Mouse (Mus musculus) liver, embryonic 16.5 days (tissue): ENCODE measurements at regions not wholly inside any gene's neighbourhood (a gene's known extent, or its start where the extent isn't known, plus 50 kb on each side); places are given as distances from the start of the nearest gene placed in this dataset.
"Not testable (repeated sequence)": the region's sequence is repeated elsewhere in the genome, so short reads cannot be mapped to it uniquely, and the experiment has no call there.

Source experiments
- ATAC-seq: fragments of 200-750 bp; cut with Nextera tagmentation; 2 replicates; pipeline ENCODE4 v1.8.0; 2017; ENCODE audit warnings: low read depth, mild to moderate bottlenecking, moderate number of reproducible peaks, moderate library complexity
- H3K27ac ChIP-seq: fragments of 300-500 bp; sonication (generic); 2 replicates; pipeline ENCODE4 v1.5.1; 2014; ENCODE audit warnings: mild to moderate bottlenecking, low read length
- H3K27me3 ChIP-seq: fragments of 300-500 bp; sonication (generic); 2 replicates; pipeline ENCODE4 v1.6.1; 2014; ENCODE audit warnings: low read depth, low read length, mixed read lengths; ENCODE audit not compliant: control insufficient read depth, insufficient read depth
- H3K36me3 ChIP-seq: fragments of 300-500 bp; sonication (generic); 2 replicates; pipeline ENCODE4 v1.6.1; 2014; ENCODE audit warnings: mild to moderate bottlenecking; ENCODE audit not compliant: control insufficient read depth, insufficient read depth
- H3K4me1 ChIP-seq: fragments of 300-500 bp; sonication (generic); 2 replicates; pipeline ENCODE4 v1.6.1; 2014; ENCODE audit warnings: low read depth, low read length, mixed read lengths; ENCODE audit not compliant: control insufficient read depth
- H3K4me2 ChIP-seq: fragments of 300-500 bp; sonication (generic); 2 replicates; pipeline ENCODE4 v1.6.1; 2014; ENCODE audit warnings: low read depth, low read length, mixed read lengths
- H3K4me3 ChIP-seq: fragments of 300-500 bp; sonication (generic); 2 replicates; pipeline ENCODE4 v1.5.1; 2014; ENCODE audit warnings: low read depth, mild to moderate bottlenecking, low read length
- H3K9ac ChIP-seq: fragments of 300-500 bp; sonication (generic); 2 replicates; pipeline ENCODE4 v1.6.1; 2014; ENCODE audit warnings: low read depth, low read length
- H3K9me3 ChIP-seq: fragments of 300-500 bp; sonication (generic); replicated peaks from 2 replicates; pipeline ENCODE4 v1.6.1; 2016; ENCODE audit warnings: low read length; ENCODE audit not compliant: control insufficient read depth
- WGBS: fragments of 180-500 bp; shearing (Covaris S2); extraction: QIAGEN DNeasy Blood & Tissue Kit; methylation state at CpG from one replicate; pipeline ENCODE4 v1.1.7; 2014; ENCODE audit not compliant: insufficient replicate concordance; 5-methylcytosine and 5-hydroxymethylcytosine counted together

- ATAC-seq: no peak
- H3K4me2 ChIP-seq: no peak overlapping the region
Measured at GRCm38 (mm10) chr6:22459440-22460016, 103.5 kb upstream of the Fam3c start.

GRCm38 (mm10) chr6:22452203-22452602 is 96.2 kb upstream of the Fam3c start:
- H3K4me2 ChIP-seq: no peak overlapping the region
- no peak for ATAC-seq
- H3K27ac ChIP-seq: no peak overlapping the region
- H3K36me3 ChIP-seq: no peaks in the 10 kb centered on the region
- no peaks in the 10 kb centered on the region for H3K27me3 ChIP-seq
- H3K9me3 ChIP-seq: no peaks in the 10 kb centered on the region
- no peak overlapping the region for H3K4me3 ChIP-seq
- H3K4me1 ChIP-seq: no peaks in the 10 kb centered on the region
- H3K9ac ChIP-seq: no peak overlapping the region
- WGBS: 71% methylated on average over 2 of the region's 2 CpGs

More at GRCm38 (mm10) chr6:22459440-22460016, 103.5 kb upstream of the Fam3c start:
- Histone ChIP-seq H3K9me3 (no peaks in the 10 kb centered on the region), H3K36me3 (no peaks in the 10 kb centered on the region), H3K27me3 (no peaks in the 10 kb centered on the region), H3K4me3 (no peak overlapping the region), H3K27ac (no peak overlapping the region), H3K4me1 (no peaks in the 10 kb centered on the region), H3K9ac (no peak overlapping the region)
- 31% methylated on average over 7 of the region's 7 CpGs for WGBS

- no peaks in the 10 kb centered on the region for H3K4me1 ChIP-seq
- no peak overlapping the region for H3K27ac ChIP-seq
- H3K36me3 ChIP-seq: no peaks in the 10 kb centered on the region
- ATAC-seq: no peak
- H3K9ac ChIP-seq: no peak overlapping the region
- no peaks in the 10 kb centered on the region for H3K27me3 ChIP-seq
- no peak overlapping the region for H3K4me3 ChIP-seq
- H3K4me2 ChIP-seq: no peak overlapping the region
- H3K9me3 ChIP-seq: no peaks in the 10 kb centered on the region
Measured at GRCm38 (mm10) chr6:22450501-22450900, 94.5 kb upstream of the Fam3c start.

GRCm38 (mm10) chr6:22448906-22449305 is 92.9 kb upstream of the Fam3c start:
- Histone ChIP-seq H3K9ac (no peak overlapping the region), H3K4me3 (no peak overlapping the region)
- WGBS: 57% methylated on average over 9 of the region's 9 CpGs

GRCm38 (mm10) chr6:22447636-22448035 is 91.6 kb upstream of the Fam3c start:
- Histone ChIP-seq H3K4me2 (no peak overlapping the region), H3K4me3 (no peak overlapping the region), H3K9me3 (no peaks in the 10 kb centered on the region), H3K36me3 (no peaks in the 10 kb centered on the region), H3K27ac (no peak overlapping the region), H3K9ac (no peak overlapping the region), H3K27me3 (no peaks in the 10 kb centered on the region), H3K4me1 (no peaks in the 10 kb centered on the region)
- 34% methylated on average over 2 of the region's 2 CpGs for WGBS
- no peak for ATAC-seq

More at GRCm38 (mm10) chr6:22448906-22449305, 92.9 kb upstream of the Fam3c start:
- no peaks in the 10 kb centered on the region for H3K36me3 ChIP-seq
- H3K4me2 ChIP-seq: no peak overlapping the region
- no peaks in the 10 kb centered on the region for H3K4me1 ChIP-seq
- no peak overlapping the region for H3K27ac ChIP-seq
- H3K27me3 ChIP-seq: no peaks in the 10 kb centered on the region
- H3K9me3 ChIP-seq: no peaks in the 10 kb centered on the region
- no peak for ATAC-seq

GRCm38 (mm10) chr6:22446621-22447310 is 90.7 kb upstream of the Fam3c start:
- no peak for ATAC-seq
- H3K9ac ChIP-seq: no peak overlapping the region

GRCm38 (mm10) chr6:22444856-22445255 is 88.8 kb upstream of the Fam3c start:
- H3K4me3 ChIP-seq, H3K9me3 ChIP-seq, H3K27ac ChIP-seq, H3K9ac ChIP-seq, H3K4me2 ChIP-seq, ATAC-seq, H3K27me3 ChIP-seq, H3K36me3 ChIP-seq, H3K4me1 ChIP-seq: not testable (repeated sequence)
- 63% methylated on average over 6 of the region's 6 CpGs for WGBS

More at GRCm38 (mm10) chr6:22446621-22447310, 90.7 kb upstream of the Fam3c start:
- Histone ChIP-seq H3K36me3 (no peaks in the 10 kb centered on the region), H3K4me2 (no peak overlapping the region), H3K9me3 (no peaks in the 10 kb centered on the region), H3K27ac (no peak overlapping the region), H3K4me3 (no peak overlapping the region), H3K27me3 (no peaks in the 10 kb centered on the region), H3K4me1 (no peaks in the 10 kb centered on the region)
- 69% methylated on average over 15 of the region's 15 CpGs for WGBS

GRCm38 (mm10) chr6:22444220-22444619 is 88.2 kb upstream of the Fam3c start:
- no peaks in the 10 kb centered on the region for H3K27me3 ChIP-seq
- no peaks in the 10 kb centered on the region for H3K9me3 ChIP-seq
- H3K9ac ChIP-seq: no peak overlapping the region
- no peak overlapping the region for H3K4me2 ChIP-seq
- H3K4me1 ChIP-seq: no peaks in the 10 kb centered on the region
- H3K36me3 ChIP-seq: no peaks in the 10 kb centered on the region
- WGBS: 61% methylated on average over 12 of the region's 12 CpGs
- ATAC-seq: no peak
- no peak overlapping the region for H3K27ac ChIP-seq
- no peak overlapping the region for H3K4me3 ChIP-seq

- WGBS: 48% methylated on average over 8 of the region's 8 CpGs
- no peaks in the 10 kb centered on the region for H3K36me3 ChIP-seq
- H3K4me3 ChIP-seq: no peak overlapping the region
- ATAC-seq: no peak
- H3K9ac ChIP-seq: no peak overlapping the region
- H3K27me3 ChIP-seq: no peaks in the 10 kb centered on the region
- no peaks in the 10 kb centered on the region for H3K9me3 ChIP-seq
- H3K27ac ChIP-seq: no peak overlapping the region
- no peak overlapping the region for H3K4me2 ChIP-seq
- H3K4me1 ChIP-seq: no peaks in the 10 kb centered on the region
Measured at GRCm38 (mm10) chr6:22443573-22443972, 87.5 kb upstream of the Fam3c start.
